Mouse (Mus musculus) heart, postnatal 0 days (tissue): ENCODE results near the gene Tpsab1. TPM values are rescaled to one million over a fixed set of nuclear protein-coding genes. Genes with fewer than 3 reads are reported as not detected.

Experiments used
- ATAC-seq: fragments of 200-750 bp; cut with Nextera tagmentation; 2 replicates; pipeline ENCODE4 v1.8.0; 2017; ENCODE audit warnings: low read depth, moderate number of reproducible peaks, moderate library complexity; ENCODE audit not compliant: insufficient read depth
- DNase-seq: peaks from one replicate; pipeline ENCODE4 v3.0.0-alpha.2; 2016; ENCODE audit warnings: low spot score
- H3K27ac ChIP-seq: fragments of 300-500 bp; sonication (generic); 2 replicates; pipeline ENCODE4 v1.5.1; 2014; ENCODE audit warnings: low read depth, mild to moderate bottlenecking
- H3K27me3 ChIP-seq: fragments of 300-500 bp; sonication (generic); 2 replicates; pipeline ENCODE4 v1.6.1; 2014; ENCODE audit warnings: low read length, mixed read lengths; ENCODE audit not compliant: control insufficient read depth, insufficient read depth
- H3K36me3 ChIP-seq: fragments of 300-500 bp; sonication (generic); replicated peaks from 2 replicates; pipeline ENCODE4 v1.6.1; 2014; ENCODE audit warnings: low read length, mixed read lengths; ENCODE audit not compliant: control insufficient read depth, insufficient read depth
- H3K4me1 ChIP-seq: fragments of 300-500 bp; sonication (generic); 2 replicates; pipeline ENCODE4 v1.6.1; 2014; ENCODE audit warnings: antibody characterized with exemption; ENCODE audit not compliant: control insufficient read depth, insufficient read depth
- H3K4me2 ChIP-seq: fragments of 300-500 bp; sonication (generic); 2 replicates; pipeline ENCODE4 v1.6.1; 2014; ENCODE audit warnings: low read depth, mild to moderate bottlenecking, low read length, moderate library complexity
- H3K4me3 ChIP-seq: fragments of 300-500 bp; sonication (generic); 2 replicates; pipeline ENCODE4 v1.5.1; 2014; ENCODE audit warnings: low read depth, low read length
- H3K9ac ChIP-seq: fragments of 300-500 bp; sonication (generic); replicated peaks from 2 replicates; pipeline ENCODE4 v1.6.1; 2014; ENCODE audit warnings: low read depth, low read length, mixed read lengths
- H3K9me3 ChIP-seq: fragments of 300-500 bp; sonication (generic); replicated peaks from 2 replicates; pipeline ENCODE4 v1.6.1; 2016; ENCODE audit warnings: low read length; ENCODE audit not compliant: control insufficient read depth
- CTCF ChIP-seq: IDR thresholded peaks from 2 replicates; pipeline ENCODE4 v1.5.1; 2016; ENCODE audit warnings: antibody characterized with exemption, control low read depth, low read depth
- EP300 ChIP-seq: IDR thresholded peaks from 2 replicates; pipeline ENCODE4 v1.6.1; 2016; ENCODE audit warnings: antibody characterized with exemption, low read depth
- WGBS: fragments of 180-500 bp; shearing (Covaris S2); extraction: QIAGEN DNeasy Blood & Tissue Kit; methylation state at CpG from one replicate; pipeline ENCODE4 v1.1.7; 2014; 5-methylcytosine and 5-hydroxymethylcytosine counted together
- polyA plus RNA-seq: library from polyadenylated mRNA; unstranded; fragments of >200 nt; fragmentation: Nextera tagmentation; extraction: Ambion mirVana; gene quantifications from 2 replicates; pipeline ENCODE4 v1.2.1, GENCODE M21; 2015
- total RNA-seq: library from RNA; depleted of rRNA; stranded (reverse); fragments of >200 nt; gene quantifications from 2 replicates; pipeline ENCODE4 v1.2.3, GENCODE M21; 2014; ENCODE audit warnings: low replicate concordance

The Tpsab1 gene
- total and polyA plus RNA-seq, 2 experiments from 2014 or later, result 1.2 to 5.3 TPM

- no peaks in the 10 kb centered on the region for H3K9me3 ChIP-seq
- no peak for ATAC-seq
- 51% methylated on average over 9 of the region's 9 CpGs for WGBS
- no peak for DNase-seq
- TF ChIP-seq EP300, result no peak
- H3K4me2 ChIP-seq, result no peak overlapping the region
- no peaks in the 10 kb centered on the region for H3K36me3 ChIP-seq
- H3K9ac ChIP-seq, result no peak overlapping the region
- H3K27ac ChIP-seq, result no peak overlapping the region
- H3K27me3 ChIP-seq, result peaks cover 25% of the 10 kb centered on the region
- no peak overlapping the region for H3K4me3 ChIP-seq
- no peaks in the 10 kb centered on the region for H3K4me1 ChIP-seq
These were observed 13.0 kb downstream of the Tpsab1 start for GRCm38 (mm10) chr17:25332321-25332720.

- ATAC-seq (no peak), DNase-seq (no peak)
- H3K27ac ChIP-seq, result no peak overlapping the region
- WGBS, result 28% methylated on average over 2 of the region's 2 CpGs
- no peaks in the 10 kb centered on the region for H3K36me3 ChIP-seq
- no peaks in the 10 kb centered on the region for H3K4me1 ChIP-seq
- H3K4me2 ChIP-seq, result no peak overlapping the region
- H3K27me3 ChIP-seq, result no peaks in the 10 kb centered on the region
- no peak overlapping the region for H3K4me3 ChIP-seq
- H3K9me3 ChIP-seq, result no peaks in the 10 kb centered on the region
- H3K9ac ChIP-seq, result no peak overlapping the region
- no peak for TF ChIP-seq EP300
- no peak for TF ChIP-seq CTCF
These were observed 22.4 kb downstream of the Tpsab1 start for GRCm38 (mm10) chr17:25322930-25323329.

- ATAC-seq, result no peak
- 75% methylated on average over 8 of the region's 8 CpGs for WGBS
These were observed 24.5 kb downstream of the Tpsab1 start for GRCm38 (mm10) chr17:25320819-25321218.

GRCm38 (mm10) chr17:25318354-25318753 lies 27.0 kb downstream of the Tpsab1 start, which contains the start of gene Prss29:
Prss29 (plus strand) TSS chr17:25318654.
- ATAC-seq (no peak), DNase-seq (no peak)
- Histone ChIP-seq H3K9ac (no peak within 1 kb of the TSS), H3K4me1 (no peaks in the 10 kb centered on the region), H3K27ac (no peak within 1 kb of the TSS), H3K27me3 (no peaks in the 10 kb centered on the region), H3K36me3 (no peaks in the 10 kb centered on the region), H3K9me3 (no peaks in the 10 kb centered on the region), H3K4me3 (no peak within 1 kb of the TSS), H3K4me2 (no peak within 1 kb of the TSS)
- TF ChIP-seq CTCF (no peak), EP300 (no peak)
- 65% methylated on average over 5 of the region's 5 CpGs for WGBS

More at GRCm38 (mm10) chr17:25320819-25321218, 24.5 kb downstream of the Tpsab1 start:
- Histone ChIP-seq H3K9me3 (no peaks in the 10 kb centered on the region), H3K27ac (no peak overlapping the region), H3K4me3 (no peak overlapping the region), H3K27me3 (no peaks in the 10 kb centered on the region), H3K4me1 (no peaks in the 10 kb centered on the region), H3K9ac (no peak overlapping the region), H3K4me2 (no peak overlapping the region), H3K36me3 (no peaks in the 10 kb centered on the region)
- DNase-seq, result no peak
- TF ChIP-seq EP300 (no peak), CTCF (no peak)

- no peak within 1 kb of the TSS for H3K9ac ChIP-seq
- H3K9me3 ChIP-seq, result no peaks in the 10 kb centered on the region
- no peaks in the 10 kb centered on the region for H3K36me3 ChIP-seq
- H3K4me1 ChIP-seq, result no peaks in the 10 kb centered on the region
- no peak within 1 kb of the TSS for H3K4me2 ChIP-seq
- 50% methylated on average over 4 of the region's 4 CpGs for WGBS
- DNase-seq, result no peak
- no peak within 1 kb of the TSS for H3K27ac ChIP-seq
- no peak for TF ChIP-seq CTCF
- no peak for TF ChIP-seq EP300
- H3K27me3 ChIP-seq, result 0 out of 2 replicates have a peak, but pooled peaks cover 3% of the 10 kb centered on the region
- ATAC-seq, result no peak
- no peak within 1 kb of the TSS for H3K4me3 ChIP-seq
These were observed 37.0 kb downstream of the Tpsab1 start, which contains the start of gene Prss28 for GRCm38 (mm10) chr17:25308346-25308745. Prss28 (plus strand) TSS chr17:25308646.

- no peak within 1 kb of the TSS for H3K27ac ChIP-seq
- no peak for ATAC-seq
- H3K4me2 ChIP-seq, result no peak within 1 kb of the TSS
- DNase-seq, result no peak
- H3K4me1 ChIP-seq, result no peaks in the 10 kb centered on the region
- TF ChIP-seq CTCF, result no peak
- no peaks in the 10 kb centered on the region for H3K36me3 ChIP-seq
- 72% methylated on average over 5 of the region's 5 CpGs for WGBS
- no peak within 1 kb of the TSS for H3K9ac ChIP-seq
- no peak within 1 kb of the TSS for H3K4me3 ChIP-seq
- H3K27me3 ChIP-seq, result peaks cover 6% of the 10 kb centered on the region; the same call in 1 of the 2 replicates
- H3K9me3 ChIP-seq, result no peaks in the 10 kb centered on the region
These were observed 47.3 kb downstream of the Tpsab1 start, which contains the start of gene Prss34 for GRCm38 (mm10) chr17:25298094-25298493. Prss34 (plus strand) TSS chr17:25298394.
